Mouse (Mus musculus): ENCODE measurements at regions not wholly inside any gene's neighbourhood (a gene's known extent, or its start where the extent isn't known, plus 50 kb on each side); places are given as distances from the start of the nearest gene placed in this dataset.

GRCm38 (mm10) chr10:68842023-68842735 is 118.7 kb downstream of the Tmem26 start:
- DNase-seq: no peak

- no peak for DNase-seq
Observed at GRCm38 (mm10) chr10:68844066-68844465, 120.6 kb downstream of the Tmem26 start.

GRCm38 (mm10) chr10:68844596-68844995 is 121.2 kb downstream of the Tmem26 start:
- DNase-seq: no peak

GRCm38 (mm10) chr10:68851153-68851552 is 127.7 kb downstream of the Tmem26 start:
- DNase-seq: no peak

- DNase-seq: no peak
Observed at GRCm38 (mm10) chr10:68855934-68856891, 132.8 kb downstream of the Tmem26 start.

GRCm38 (mm10) chr10:68864606-68865378 is 141.3 kb downstream of the Tmem26 start:
- DNase-seq: peak; percentile 5

GRCm38 (mm10) chr10:68865776-68866175 is 142.3 kb downstream of the Tmem26 start:
- DNase-seq: no peak

GRCm38 (mm10) chr10:68867361-68867760 is 143.9 kb downstream of the Tmem26 start:
- DNase-seq: no peak

- no peak for DNase-seq
Observed at GRCm38 (mm10) chr10:68872102-68872501, 148.7 kb downstream of the Tmem26 start.

- no peak for DNase-seq
Observed at GRCm38 (mm10) chr10:68875641-68876040, 152.2 kb downstream of the Tmem26 start.

GRCm38 (mm10) chr10:68893100-68893841 is 169.8 kb downstream of the Tmem26 start:
- DNase-seq: no peak

GRCm38 (mm10) chr10:68894121-68894520 is 170.7 kb downstream of the Tmem26 start:
- no peak for DNase-seq

- DNase-seq: no peak
Observed at GRCm38 (mm10) chr10:68897524-68897923, 174.1 kb downstream of the Tmem26 start.

- no peak for DNase-seq
Observed at GRCm38 (mm10) chr10:68901168-68901567, 177.7 kb downstream of the Tmem26 start.

- peak; percentile 51 for DNase-seq
Observed at GRCm38 (mm10) chr10:68902670-68903069, 179.2 kb downstream of the Tmem26 start.

- no peak for DNase-seq
Observed at GRCm38 (mm10) chr10:68904337-68904736, 180.9 kb downstream of the Tmem26 start.

- DNase-seq: peak; percentile 87
Observed at GRCm38 (mm10) chr10:68908236-68908635, 184.8 kb downstream of the Tmem26 start.

GRCm38 (mm10) chr10:68909018-68909417 is 185.6 kb downstream of the Tmem26 start:
- no peak for DNase-seq

GRCm38 (mm10) chr10:68916147-68916546 is 192.7 kb downstream of the Tmem26 start:
- no peak for DNase-seq

- DNase-seq: no peak
Observed at GRCm38 (mm10) chr10:68935843-68936242, 212.4 kb downstream of the Tmem26 start.

- no peak for DNase-seq
Observed at GRCm38 (mm10) chr10:68943239-68943638, 208.0 kb upstream of the Rhobtb1 start.

- no peak for DNase-seq
Observed at GRCm38 (mm10) chr10:68956539-68956938, 194.7 kb upstream of the Rhobtb1 start.

All from right cerebral cortex, postnatal 4 days (tissue).